Mouse (Mus musculus): ENCODE data around the gene Prmt7. TPM values are rescaled to one million over a fixed set of nuclear protein-coding genes. Genes with fewer than 3 reads are reported as not detected.

Prmt7 gene
- total and polyA plus RNA-seq, 3 experiments, result 48.4 to 87.3 (median 69.5) TPM

DNA sequence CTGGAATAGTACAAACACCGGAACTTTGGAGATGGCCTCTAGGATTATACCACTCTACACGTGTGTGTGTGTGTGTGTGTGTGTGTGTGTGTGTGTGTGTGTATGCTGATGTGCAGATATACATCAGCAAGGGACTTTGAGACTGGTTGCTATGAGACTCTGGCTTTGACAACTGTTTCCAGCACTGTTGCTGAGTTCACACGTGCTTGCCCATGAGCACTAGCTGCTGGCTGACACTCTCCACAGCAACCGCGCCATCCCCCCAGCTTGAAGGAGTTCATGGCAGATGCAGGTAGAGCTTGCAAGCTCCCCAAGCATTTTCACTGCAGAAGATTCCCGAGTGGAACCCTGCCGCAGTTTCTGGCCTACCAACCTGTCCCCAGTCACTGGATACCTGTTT is 78.7 kb downstream of the Prmt7 start:
- Histone ChIP-seq H3K79me2 (replicated peaks; ENCODE audit: control insufficient read depth, extremely low read depth, insufficient read depth, poor library complexity, severe bottlenecking) (no peaks in the 10 kb centered on the region), H3K4me1 (ENCODE audit: control insufficient read depth in 1 of 2, insufficient read depth in 2 of 2) (peaks cover 7 to 17% of the 10 kb centered on the region in 2 experiments), H3K9me3 (replicated peaks; ENCODE audit: low read length) (no peaks in the 10 kb centered on the region), H3K36me3 (replicated peaks in 1 of 2; ENCODE audit: control insufficient read depth in 1 of 2, insufficient read depth in 1 of 2, low read length in 1 of 2) (no peaks in the 10 kb centered on the region), H3K27me3 (replicated peaks) (peaks cover 29% of the 10 kb centered on the region), H3K9ac (ENCODE audit: insufficient read depth, low read depth) (no peak overlapping the region), H3K4me2 (ENCODE audit: insufficient read depth, low read depth, poor library complexity, severe bottlenecking) (no peak overlapping the region), H3K4me3 (replicated peaks in 1 of 3; ENCODE audit: low read depth in 2 of 3, low read length in 2 of 3, poor library complexity in 1 of 3) (no peak overlapping the region), H3K27ac (ENCODE audit: insufficient read depth, low read depth) (no peak overlapping the region)
- dilution Hi-C loops (cut with MboI; ENCODE audit: extremely low pct_ligation_motif_present, extremely low pct_unique_long_range_greater_than_20kb, low sequenced_read_pairs), result no loop called here
- in situ Hi-C loops (cut with MboI; ENCODE audit: low pct_ligation_motif_present, low pct_unique_long_range_greater_than_20kb, low sequenced_read_pairs), result no loop called here
- TF ChIP-seq ELF1 (IDR thresholded peaks at IDR 0.05; ENCODE audit: low read depth, low read length) (no peak), USF1 (IDR thresholded peaks at IDR 0.05; ENCODE audit: low read depth, low read length) (no peak), SMC3 (IDR thresholded peaks at IDR 0.05; ENCODE audit: low read depth, low read length) (no peak), POLR2AphosphoS2 (IDR thresholded peaks at IDR 0.05; ENCODE audit: low read depth, low read length) (no peak), CTCF (conservative IDR thresholded peaks at IDR 0.05 in 1 of 2, IDR thresholded peaks at IDR 0.05 in 1 of 2; ENCODE audit: low read depth in 2 of 2, low read length in 2 of 2) (no peak), NELFE (IDR thresholded peaks at IDR 0.05; ENCODE audit: low read depth, low read length) (no peak), RCOR1 (conservative IDR thresholded peaks at IDR 0.05; ENCODE audit: low read depth, low read length) (no peak), KAT2A (IDR thresholded peaks at IDR 0.05; ENCODE audit: insufficient replicate concordance, low read length) (no peak), E2F4 (IDR thresholded peaks at IDR 0.05; ENCODE audit: insufficient replicate concordance, low read depth, low read length) (no peak)
- no peak for DNase-seq (ENCODE audit: extremely low read depth)

GRCm38 (mm10) chr8:106292484-106293396 is 82.0 kb downstream of the Prmt7 start:
- Histone ChIP-seq H3K4me2 (ENCODE audit: insufficient read depth, low read depth, poor library complexity, severe bottlenecking) (peak overlapping the region; percentile 76; the same call in 1 of the 2 replicates), H3K27ac (ENCODE audit: insufficient read depth, low read depth) (no peak overlapping the region), H3K79me2 (replicated peaks; ENCODE audit: control insufficient read depth, extremely low read depth, insufficient read depth, poor library complexity, severe bottlenecking) (no peaks in the 10 kb centered on the region), H3K36me3 (replicated peaks in 1 of 2; ENCODE audit: control insufficient read depth in 1 of 2, insufficient read depth in 1 of 2, low read length in 1 of 2) (no peaks in the 10 kb centered on the region), H3K9me3 (replicated peaks; ENCODE audit: low read length) (no peaks in the 10 kb centered on the region), H3K27me3 (replicated peaks) (peaks cover 14% of the 10 kb centered on the region), H3K9ac (ENCODE audit: insufficient read depth, low read depth) (no peak overlapping the region), H3K4me1 (ENCODE audit: control insufficient read depth in 1 of 2, insufficient read depth in 2 of 2) (peaks cover 7 to 17% of the 10 kb centered on the region in 2 experiments), H3K4me3 (replicated peaks in 1 of 3; ENCODE audit: low read depth in 2 of 3, low read length in 2 of 3, poor library complexity in 1 of 3) (peak overlapping the region in 1 of 3 experiments; percentile 3)
- in situ Hi-C loops (cut with MboI; ENCODE audit: low pct_ligation_motif_present, low pct_unique_long_range_greater_than_20kb, low sequenced_read_pairs) (no loop called here), dilution Hi-C loops (cut with MboI; ENCODE audit: extremely low pct_ligation_motif_present, extremely low pct_unique_long_range_greater_than_20kb, low sequenced_read_pairs) (no loop called here)
- DNase-seq (ENCODE audit: extremely low read depth), result peak; percentile 50
- TF ChIP-seq BHLHE40 (IDR thresholded peaks at IDR 0.05; ENCODE audit: low read depth, low read length) (peak; percentile 82), MXI1 (IDR thresholded peaks at IDR 0.05; ENCODE audit: low read depth, low read length) (0 out of 2 replicates have a peak, but pooled peaks have one; percentile 9), ELF1 (IDR thresholded peaks at IDR 0.05; ENCODE audit: low read depth, low read length) (0 out of 2 replicates have a peak, but pooled peaks have one; percentile 14), ETS1 (conservative IDR thresholded peaks at IDR 0.05; ENCODE audit: low read depth, low read length) (peak; percentile 7; the same call in 1 of the 2 replicates), CTCF (conservative IDR thresholded peaks at IDR 0.05 in 1 of 2, IDR thresholded peaks at IDR 0.05 in 1 of 2; ENCODE audit: low read depth in 2 of 2, low read length in 2 of 2) (no peak), MEF2A (IDR thresholded peaks at IDR 0.05; ENCODE audit: borderline replicate concordance, low read depth, low read length) (peak; percentile 78), MAX (IDR thresholded peaks at IDR 0.05; ENCODE audit: low read length) (no peak; the same call in 1 of the 2 replicates), SIN3A (IDR thresholded peaks at IDR 0.05; ENCODE audit: low read length) (no peak), EP300 (IDR thresholded peaks at IDR 0.05; ENCODE audit: low read length) (0 out of 2 replicates have a peak, but pooled peaks have one; percentile 3), MAFK (IDR thresholded peaks at IDR 0.05; ENCODE audit: insufficient replicate concordance, low read length) (peak; percentile 4; the same call in 1 of the 2 replicates), UBTF (IDR thresholded peaks at IDR 0.05; ENCODE audit: low read depth, low read length) (no peak), MAZ (IDR thresholded peaks at IDR 0.05; ENCODE audit: low read depth, low read length) (no peak), IRF4 (IDR thresholded peaks at IDR 0.05; ENCODE audit: low read depth, low read length) (0 out of 2 replicates have a peak, but pooled peaks have one; percentile 26)

All from CH12.LX (cell line).